Mouse (Mus musculus) hindbrain, embryonic 11.5 days (tissue): ENCODE measurements around the gene Krtap4-1. TPM values are rescaled to one million over a fixed set of nuclear protein-coding genes. Genes with fewer than 3 reads are reported as not detected.
"Not testable (repeated sequence)": the region's sequence is repeated elsewhere in the genome, so short reads cannot be mapped to it uniquely, and the experiment has no call there.

Experiments
- ATAC-seq: fragments of 200-750 bp; cut with Nextera tagmentation; 2 replicates; pipeline ENCODE4 v1.8.0; 2017; ENCODE audit warnings: mild to moderate bottlenecking, moderate TSS enrichment, moderate library complexity; ENCODE audit not compliant: low FRiP score
- DNase-seq: peaks from one replicate; pipeline ENCODE4 v3.0.0-alpha.2; 2015; ENCODE audit warnings: low spot score
- H3K27ac ChIP-seq: fragments of 300-500 bp; sonication (generic); 2 replicates; pipeline ENCODE4 v1.5.1; 2014; ENCODE audit warnings: mild to moderate bottlenecking, low read depth, low read length
- H3K27me3 ChIP-seq: fragments of 300-500 bp; sonication (generic); 2 replicates; pipeline ENCODE4 v1.6.1; 2014; ENCODE audit warnings: mild to moderate bottlenecking, low read length, moderate library complexity, mixed read lengths; ENCODE audit not compliant: control insufficient read depth, insufficient read depth
- H3K36me3 ChIP-seq: fragments of 300-500 bp; sonication (generic); 2 replicates; pipeline ENCODE4 v1.6.1; 2014; ENCODE audit warnings: mild to moderate bottlenecking, low read length, moderate library complexity, mixed read lengths; ENCODE audit not compliant: control insufficient read depth, insufficient read depth
- H3K4me1 ChIP-seq: fragments of 300-500 bp; sonication (generic); replicated peaks from 2 replicates; pipeline ENCODE4 v1.6.1; 2014; ENCODE audit warnings: low read length, mixed read lengths; ENCODE audit not compliant: control insufficient read depth, insufficient read depth
- H3K4me2 ChIP-seq: fragments of 300-500 bp; sonication (generic); replicated peaks from 2 replicates; pipeline ENCODE4 v1.6.1; 2014; ENCODE audit warnings: mild to moderate bottlenecking, low read depth, low read length
- H3K4me3 ChIP-seq: fragments of 300-500 bp; sonication (generic); 2 replicates; pipeline ENCODE4 v1.5.1; 2014; ENCODE audit warnings: low read depth, low read length
- H3K9ac ChIP-seq: fragments of 300-500 bp; sonication (generic); 2 replicates; pipeline ENCODE4 v1.6.1; 2014; ENCODE audit warnings: low read depth, low read length
- H3K9me3 ChIP-seq: fragments of 300-500 bp; sonication (generic); 2 replicates; pipeline ENCODE4 v1.6.1; 2016; ENCODE audit warnings: low read length; ENCODE audit not compliant: control insufficient read depth
- WGBS: fragments of 180-500 bp; shearing (Covaris S2); extraction: QIAGEN DNeasy Blood & Tissue Kit; methylation state at CpG from one replicate; pipeline ENCODE4 v1.1.7; 2014; 5-methylcytosine and 5-hydroxymethylcytosine counted together
- polyA plus RNA-seq: library from polyadenylated mRNA; unstranded; fragments of >200 nt; fragmentation: Nextera tagmentation; extraction: Ambion mirVana; gene quantifications from 2 replicates; pipeline ENCODE4 v1.2.1, GENCODE M21; 2014

Krtap4-1 gene
- polyA plus RNA-seq, 1 experiment from 2014 or later, result not detected

DNA sequence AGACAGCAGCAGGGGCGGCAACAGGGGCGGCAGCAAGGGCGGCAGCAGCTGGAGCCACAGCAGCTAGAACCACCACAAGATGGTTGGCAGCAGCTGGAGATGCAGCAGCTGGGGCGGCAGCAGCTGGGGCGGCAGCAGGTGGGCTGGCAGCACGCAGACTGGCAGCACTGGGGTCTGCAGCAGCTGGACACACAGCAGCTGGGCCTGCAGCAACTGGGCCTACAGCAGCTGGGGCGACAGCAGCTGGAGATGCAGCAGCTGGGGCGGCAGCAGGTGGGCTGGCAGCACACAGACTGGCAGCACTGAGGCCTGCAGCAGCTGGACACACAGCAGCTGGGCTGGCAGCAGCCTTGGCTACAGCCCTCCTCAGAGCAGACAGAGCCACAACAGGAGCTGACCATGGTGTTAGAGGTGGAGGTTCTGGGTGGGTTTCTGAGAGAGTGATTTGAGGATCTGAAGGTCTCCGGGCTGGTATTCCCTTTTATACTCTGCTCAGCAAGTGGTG is 15.6 kb upstream of the Krtap4-1 start, which contains the start of gene Krtap4-7:
Krtap4-7 (minus strand) TSS at position 455 of the 505 bp plus-strand sequence.
- not testable (repeated sequence) for H3K9ac ChIP-seq, H3K27me3 ChIP-seq, H3K36me3 ChIP-seq, H3K4me3 ChIP-seq, H3K9me3 ChIP-seq, DNase-seq, H3K4me2 ChIP-seq, H3K4me1 ChIP-seq, H3K27ac ChIP-seq, ATAC-seq
- 85% methylated on average over 8 of the region's 9 CpGs for WGBS

DNA sequence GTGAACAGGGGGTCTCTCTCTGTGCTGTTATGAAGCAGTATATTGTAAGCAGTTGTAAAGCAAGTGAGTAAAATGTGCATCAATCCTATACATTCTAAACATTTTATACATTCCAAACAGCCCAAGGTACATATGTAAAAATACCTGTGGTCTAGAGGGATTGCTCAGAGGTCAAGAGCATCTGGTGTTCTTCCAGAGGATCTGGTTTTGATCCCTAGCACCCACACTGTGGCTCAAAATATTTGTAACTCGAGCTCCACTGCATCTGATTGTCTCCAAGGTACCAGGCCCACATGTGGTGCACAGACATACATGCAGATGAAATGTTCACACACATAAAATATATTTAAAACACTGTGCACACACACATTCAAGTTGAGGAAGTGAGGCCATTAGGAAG is 12.9 kb upstream of the Krtap4-1 start:
- H3K9ac ChIP-seq, result no peak overlapping the region
- no peak overlapping the region for H3K27ac ChIP-seq
- DNase-seq (no peak), ATAC-seq (no peak)
- H3K4me1 ChIP-seq, result no peaks in the 10 kb centered on the region
- H3K9me3 ChIP-seq, result no peaks in the 10 kb centered on the region
- WGBS, result 43% methylated on average over 1 of the region's 1 CpGs
- H3K4me2 ChIP-seq, result no peak overlapping the region
- H3K36me3 ChIP-seq, result no peaks in the 10 kb centered on the region
- H3K27me3 ChIP-seq, result no peaks in the 10 kb centered on the region
- no peak overlapping the region for H3K4me3 ChIP-seq

DNA sequence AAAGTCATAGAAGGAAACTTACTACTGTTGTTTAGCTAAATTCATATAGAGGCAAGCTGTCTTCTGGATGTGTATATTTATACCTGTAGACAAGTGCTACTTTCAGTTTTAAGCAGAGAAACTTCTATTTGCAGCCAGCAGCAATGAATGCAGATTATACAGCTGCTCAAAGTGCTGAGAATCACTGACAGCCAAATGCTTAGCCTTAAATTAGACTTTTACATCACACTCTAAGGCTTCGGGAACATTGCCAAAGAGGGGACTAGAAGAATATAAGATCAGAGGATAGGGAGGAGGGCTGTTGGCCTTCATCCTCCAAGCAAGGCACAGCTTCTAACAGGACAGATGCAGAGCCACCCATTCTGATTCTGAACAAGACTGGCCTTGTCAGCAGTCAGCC is 9.0 kb upstream of the Krtap4-1 start:
- ATAC-seq, result no peak
- WGBS, result 90% methylated on average over 1 of the region's 1 CpGs
- no peak for DNase-seq

DNA sequence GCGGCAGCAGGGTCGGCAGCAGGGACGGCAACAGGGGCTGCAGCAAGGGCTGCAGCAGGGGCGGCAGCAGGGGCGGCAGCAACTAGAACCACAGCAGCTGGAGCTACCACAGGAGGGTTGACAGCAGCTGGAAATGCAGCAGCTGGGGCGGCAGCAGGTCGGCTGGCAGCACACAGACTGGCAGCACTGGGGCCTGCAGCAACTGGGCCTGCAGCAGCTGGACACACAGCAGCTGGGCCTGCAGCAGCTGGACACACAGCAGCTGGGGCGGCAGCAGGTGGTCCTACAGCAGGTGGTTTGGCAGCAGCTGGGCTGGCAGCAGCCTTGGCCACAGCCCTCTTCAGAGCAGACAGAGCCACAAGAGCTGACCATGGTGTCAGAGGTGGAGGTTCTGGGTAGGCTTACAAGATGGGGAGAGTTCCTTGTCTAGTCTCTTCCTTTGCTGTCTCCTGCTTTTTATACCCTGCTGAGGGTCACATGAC is 6.7 kb upstream of the Krtap4-1 start, which contains the start of gene Krtap4-2:
Krtap4-2 (minus strand) TSS at position 432 of the 482 bp plus-strand sequence.
- Histone ChIP-seq H3K27ac (no peak within 1 kb of the TSS), H3K9me3 (no peaks in the 10 kb centered on the region), H3K4me2 (no peak within 1 kb of the TSS), H3K4me1 (no peaks in the 10 kb centered on the region), H3K36me3 (no peaks in the 10 kb centered on the region), H3K27me3 (no peaks in the 10 kb centered on the region), H3K4me3 (no peak within 1 kb of the TSS), H3K9ac (no peak within 1 kb of the TSS)
- 43% methylated on average over 8 of the region's 8 CpGs for WGBS
- no peak for ATAC-seq
- no peak for DNase-seq

More for the DNA sequence above, 9.0 kb upstream of the Krtap4-1 start:
- Histone ChIP-seq H3K4me2 (no peak overlapping the region), H3K9me3 (no peaks in the 10 kb centered on the region), H3K4me1 (no peaks in the 10 kb centered on the region), H3K9ac (no peak overlapping the region), H3K4me3 (no peak overlapping the region), H3K36me3 (no peaks in the 10 kb centered on the region), H3K27ac (no peak overlapping the region), H3K27me3 (no peaks in the 10 kb centered on the region)

DNA sequence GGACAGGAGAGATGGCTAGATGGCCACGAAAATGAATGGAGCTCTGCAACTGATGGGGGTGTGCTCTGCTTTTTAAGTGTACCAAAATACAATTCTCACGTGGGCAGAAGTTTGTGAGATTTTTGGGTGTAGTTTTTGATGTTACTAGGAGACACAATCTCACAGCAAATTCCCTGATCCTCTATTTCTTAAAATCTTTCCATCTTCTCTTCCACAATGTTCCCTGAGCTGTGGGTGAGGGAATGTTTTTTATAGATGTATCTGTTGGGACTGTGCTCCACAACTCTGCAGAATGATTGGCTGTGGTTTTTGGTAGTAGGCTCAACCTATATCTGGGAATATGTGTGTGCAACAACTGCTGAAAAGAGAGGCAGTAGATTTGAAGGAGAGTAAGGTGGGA is 5.3 kb upstream of the Krtap4-1 start:
- Histone ChIP-seq H3K4me2 (no peak overlapping the region), H3K36me3 (no peaks in the 10 kb centered on the region), H3K9ac (no peak overlapping the region), H3K9me3 (no peaks in the 10 kb centered on the region), H3K27ac (no peak overlapping the region), H3K4me1 (no peaks in the 10 kb centered on the region), H3K4me3 (no peak overlapping the region), H3K27me3 (no peaks in the 10 kb centered on the region)
- 88% methylated on average over 2 of the region's 2 CpGs for WGBS
- ATAC-seq (no peak), DNase-seq (no peak)

DNA sequence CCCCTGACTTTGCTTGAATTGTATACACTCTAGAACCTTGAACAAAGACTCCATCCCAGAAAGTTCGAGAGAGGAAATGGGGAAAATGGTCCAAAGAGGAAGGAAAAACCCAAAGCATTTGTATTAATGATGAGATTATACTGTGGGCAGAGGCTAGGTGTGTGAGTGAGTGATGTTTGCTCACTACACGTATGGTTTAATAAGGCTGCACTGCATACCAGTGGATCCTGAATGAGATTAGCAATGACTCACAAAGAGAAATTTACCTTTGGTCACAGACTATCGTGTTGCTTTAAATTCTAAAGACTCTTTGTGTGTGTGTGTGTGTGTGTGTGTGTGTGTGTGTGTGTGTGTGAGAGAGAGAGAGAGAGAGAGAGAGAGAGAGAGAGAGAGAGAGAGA is 2.9 kb upstream of the Krtap4-1 start:
- DNase-seq, result no peak
- WGBS, result 79% methylated on average over 3 of the region's 3 CpGs
- ATAC-seq, result no peak
- Histone ChIP-seq H3K4me1 (no peaks in the 10 kb centered on the region), H3K9ac (no peak overlapping the region), H3K27me3 (no peaks in the 10 kb centered on the region), H3K4me3 (no peak overlapping the region), H3K9me3 (no peaks in the 10 kb centered on the region), H3K36me3 (no peaks in the 10 kb centered on the region), H3K27ac (no peak overlapping the region), H3K4me2 (no peak overlapping the region)

DNA sequence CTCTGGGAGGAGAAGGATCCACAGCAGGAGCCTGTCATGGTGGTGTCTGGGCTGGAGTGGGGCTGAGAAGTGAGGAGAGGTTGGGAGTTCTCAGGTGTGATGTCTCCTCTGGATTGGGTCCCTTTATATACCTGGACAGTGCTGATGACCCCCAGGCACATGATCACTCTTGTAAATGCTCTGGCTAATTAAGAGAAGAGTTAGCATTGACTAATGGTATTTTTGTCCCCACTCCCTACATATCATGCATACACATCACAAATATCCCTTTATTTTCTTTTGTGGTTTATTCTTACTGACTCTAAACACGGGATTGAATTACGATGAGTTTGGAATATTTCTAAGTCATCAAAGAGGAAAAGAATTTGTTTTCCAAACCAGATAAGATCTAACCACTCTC is 7.7 kb downstream of the Krtap4-1 start, which contains the start of gene Gm11562:
Gm11562 (minus strand) TSS at position 101 of the 400 bp plus-strand sequence.
- no peak within 1 kb of the TSS for H3K4me3 ChIP-seq
- H3K27ac ChIP-seq, result no peak within 1 kb of the TSS
- 91% methylated on average over 2 of the region's 2 CpGs for WGBS
- H3K4me2 ChIP-seq, result no peak within 1 kb of the TSS
- no peaks in the 10 kb centered on the region for H3K4me1 ChIP-seq
- H3K9me3 ChIP-seq, result no peaks in the 10 kb centered on the region
- DNase-seq (no peak), ATAC-seq (no peak)
- H3K27me3 ChIP-seq, result no peaks in the 10 kb centered on the region
- no peak within 1 kb of the TSS for H3K9ac ChIP-seq
- H3K36me3 ChIP-seq, result no peaks in the 10 kb centered on the region

DNA sequence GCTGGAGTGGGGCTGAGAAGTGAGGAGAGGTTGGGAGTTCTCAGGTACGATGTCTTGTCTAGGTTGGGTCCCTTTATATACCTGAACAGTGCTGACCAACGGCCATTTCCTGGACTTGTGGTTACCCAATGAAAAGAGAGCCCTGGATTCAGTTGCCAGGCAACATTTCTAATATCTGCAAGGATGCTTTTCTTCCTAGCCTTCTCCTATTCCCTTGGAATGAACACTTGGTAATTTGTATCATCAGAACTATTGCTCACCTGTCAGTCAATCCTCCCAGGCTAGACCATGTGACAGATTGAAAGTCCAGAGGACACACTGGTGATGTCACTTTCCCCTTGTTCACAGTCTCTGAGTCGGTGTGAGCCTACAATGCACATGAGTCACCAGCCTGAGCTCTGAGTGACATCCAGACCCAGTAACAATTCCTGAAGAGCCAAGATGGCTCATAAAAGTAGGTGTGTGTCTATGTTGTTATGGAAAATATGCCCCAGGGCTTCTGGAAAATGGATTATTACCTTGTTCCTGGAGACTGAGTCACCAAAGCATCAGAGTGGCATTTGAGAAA is 13.2 kb downstream of the Krtap4-1 start, which contains the start of gene Krtap2-4:
Krtap2-4 (minus strand) TSS at position 51 of the 568 bp plus-strand sequence.
- H3K27ac ChIP-seq, result no peak within 1 kb of the TSS
- no peak for DNase-seq
- H3K4me1 ChIP-seq, result no peaks in the 10 kb centered on the region
- no peak within 1 kb of the TSS for H3K4me3 ChIP-seq
- H3K36me3 ChIP-seq, result no peaks in the 10 kb centered on the region
- 74% methylated on average over 3 of the region's 3 CpGs for WGBS
- no peaks in the 10 kb centered on the region for H3K9me3 ChIP-seq
- no peak for ATAC-seq
- no peak within 1 kb of the TSS for H3K9ac ChIP-seq
- no peaks in the 10 kb centered on the region for H3K27me3 ChIP-seq
- no peak within 1 kb of the TSS for H3K4me2 ChIP-seq

DNA sequence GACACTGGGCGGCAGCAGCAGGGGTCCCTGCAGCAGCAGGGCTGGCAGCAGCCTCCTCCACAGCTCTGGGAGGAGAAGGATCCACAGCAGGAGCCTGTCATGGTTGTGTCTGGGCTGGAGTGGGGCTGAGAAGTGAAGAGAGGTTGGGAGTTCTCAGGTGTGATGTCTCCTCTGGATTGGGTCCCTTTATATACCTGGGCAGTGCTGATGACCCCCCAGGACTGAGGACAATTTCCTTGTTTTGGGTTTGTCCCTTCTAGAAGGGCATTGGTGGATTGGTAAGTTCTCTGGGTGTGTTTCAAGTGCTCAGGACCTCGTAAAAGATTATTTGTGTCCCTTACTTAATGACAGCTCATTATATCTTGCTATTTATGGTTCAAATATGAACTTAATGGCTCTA is 17.9 kb downstream of the Krtap4-1 start, which contains the start of gene Gm11937:
Gm11937 (minus strand) TSS at position 101 of the 400 bp plus-strand sequence.
- not testable (repeated sequence) for H3K4me1 ChIP-seq, H3K9ac ChIP-seq, H3K27ac ChIP-seq, H3K9me3 ChIP-seq, DNase-seq, H3K4me2 ChIP-seq, H3K36me3 ChIP-seq, H3K27me3 ChIP-seq, ATAC-seq, H3K4me3 ChIP-seq
- WGBS, result 91% methylated on average over 1 of the region's 2 CpGs
